Mouse (Mus musculus): ENCODE measurements around the gene Msln. TPM values are rescaled to one million over a fixed set of nuclear protein-coding genes. Genes with fewer than 3 reads are reported as not detected.
"Not testable (repeated sequence)": the region's sequence is repeated elsewhere in the genome, so short reads cannot be mapped to it uniquely, and the experiment has no call there.

Gene Msln
- polyA plus RNA-seq, 1 experiment: 78.4 TPM

DNA sequence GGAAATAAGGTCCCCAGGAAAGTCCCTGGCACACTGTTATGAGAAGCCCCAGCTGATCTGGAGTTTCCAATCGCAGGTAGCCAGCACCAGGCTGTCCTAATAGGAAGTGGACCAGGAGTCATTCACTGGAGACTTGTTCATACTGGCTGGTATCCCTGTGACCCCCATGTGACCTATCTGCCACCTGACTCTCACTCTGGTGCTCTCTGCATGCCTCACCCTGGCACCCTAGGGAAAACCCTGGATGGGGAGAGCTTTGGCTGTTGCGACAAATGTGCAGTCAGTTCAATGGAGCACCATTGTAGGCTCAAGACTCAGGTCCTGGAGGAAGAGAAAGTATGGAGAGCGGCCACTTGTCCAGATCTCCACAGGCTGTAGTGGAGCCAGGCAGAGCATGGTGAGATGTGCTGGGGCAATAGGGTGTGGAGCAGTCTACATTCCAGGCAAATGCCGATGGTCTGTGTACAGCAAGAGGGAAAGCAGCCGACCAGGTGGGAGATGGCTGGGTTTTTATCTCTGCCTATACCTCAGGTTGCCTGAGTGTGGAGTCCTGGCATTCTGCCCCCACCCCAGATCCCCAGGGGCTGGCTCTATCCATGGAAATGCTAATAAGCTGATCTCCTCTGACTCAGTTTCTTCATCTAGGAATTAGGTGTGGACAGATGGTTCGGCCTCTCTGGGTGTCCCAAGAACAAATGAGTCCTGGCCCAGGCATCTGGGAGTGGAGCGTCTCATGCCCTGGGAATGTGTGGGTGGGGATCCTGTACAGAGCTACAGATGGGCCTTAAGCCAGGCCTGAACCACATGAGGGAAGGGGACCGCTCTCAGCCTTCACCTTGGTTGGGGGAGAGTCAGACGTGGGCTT is 2.4 kb upstream of the Msln start:
- no peak for DNase-seq
- Histone ChIP-seq H3K4me1 (ENCODE audit: control insufficient read depth, insufficient read depth, low read length) (no peaks in the 10 kb centered on the region), H3K4me3 (replicated peaks; ENCODE audit: extremely low read depth, low read depth, low read length) (no peak overlapping the region)
- TF ChIP-seq POLR2A (IDR thresholded peaks at IDR 0.05; ENCODE audit: borderline replicate concordance, extremely low read depth, low read depth, low read length) (no peak), CTCF (IDR thresholded peaks at IDR 0.05; ENCODE audit: insufficient read depth, low read length) (no peak)
- 55% methylated on average over 9 of the region's 9 CpGs for WGBS

DNA sequence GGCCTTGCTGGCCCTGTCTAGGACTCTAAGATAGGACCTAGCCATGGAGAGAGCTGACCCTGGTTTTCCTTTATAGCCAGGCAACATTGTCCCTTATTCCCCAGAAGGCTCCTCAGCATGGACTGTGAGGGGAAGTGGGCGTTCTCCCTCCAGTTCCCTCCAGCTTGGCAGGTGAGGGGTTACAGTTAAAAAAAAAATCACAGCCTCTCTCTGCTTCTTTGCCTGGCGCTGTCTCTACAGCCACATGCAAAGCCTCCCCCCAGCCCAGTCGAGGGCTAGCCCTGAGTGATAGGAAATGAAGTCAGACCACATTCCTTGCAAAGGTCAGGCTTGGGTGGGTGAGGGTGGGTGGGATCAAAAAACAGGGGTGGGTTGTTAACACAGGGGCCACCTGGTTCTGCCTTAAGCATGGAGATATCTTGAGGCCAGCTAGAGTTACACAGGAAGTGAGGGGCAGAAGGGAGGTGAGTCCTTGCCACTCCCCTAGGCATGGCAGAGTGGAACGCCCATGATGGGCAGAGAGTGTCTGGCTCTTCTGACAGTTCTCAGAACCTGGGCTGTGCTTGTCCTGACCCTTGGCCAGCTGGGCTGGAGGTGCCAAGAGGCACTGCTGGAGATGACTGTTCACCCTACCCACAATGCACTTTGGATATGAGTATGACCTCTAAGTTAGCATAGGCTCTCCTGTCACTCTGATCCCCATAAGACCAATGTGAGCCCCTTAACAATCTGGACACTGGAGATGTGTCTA is 1.6 kb upstream of the Msln start:
- H3K4me1 ChIP-seq (ENCODE audit: control insufficient read depth, insufficient read depth, low read length): no peaks in the 10 kb centered on the region
- no peak for DNase-seq
- TF ChIP-seq CTCF (IDR thresholded peaks at IDR 0.05; ENCODE audit: insufficient read depth, low read length) (no peak), POLR2A (IDR thresholded peaks at IDR 0.05; ENCODE audit: borderline replicate concordance, extremely low read depth, low read depth, low read length) (no peak)
- H3K4me3 ChIP-seq (replicated peaks; ENCODE audit: extremely low read depth, low read depth, low read length): no peak overlapping the region
- WGBS: 24% methylated on average over 4 of the region's 4 CpGs

GRCm38 (mm10) chr17:25755086-25755485 is 908 bp upstream of the Msln start:
- H3K4me3 ChIP-seq (replicated peaks; ENCODE audit: extremely low read depth, low read depth, low read length): no peak overlapping the region
- no peaks in the 10 kb centered on the region for H3K4me1 ChIP-seq (ENCODE audit: control insufficient read depth, insufficient read depth, low read length)
- TF ChIP-seq CTCF (IDR thresholded peaks at IDR 0.05; ENCODE audit: insufficient read depth, low read length): no peak
- TF ChIP-seq POLR2A (IDR thresholded peaks at IDR 0.05; ENCODE audit: borderline replicate concordance, extremely low read depth, low read depth, low read length): no peak
- WGBS: 71% methylated on average over 4 of the region's 4 CpGs
- no peak for DNase-seq

DNA sequence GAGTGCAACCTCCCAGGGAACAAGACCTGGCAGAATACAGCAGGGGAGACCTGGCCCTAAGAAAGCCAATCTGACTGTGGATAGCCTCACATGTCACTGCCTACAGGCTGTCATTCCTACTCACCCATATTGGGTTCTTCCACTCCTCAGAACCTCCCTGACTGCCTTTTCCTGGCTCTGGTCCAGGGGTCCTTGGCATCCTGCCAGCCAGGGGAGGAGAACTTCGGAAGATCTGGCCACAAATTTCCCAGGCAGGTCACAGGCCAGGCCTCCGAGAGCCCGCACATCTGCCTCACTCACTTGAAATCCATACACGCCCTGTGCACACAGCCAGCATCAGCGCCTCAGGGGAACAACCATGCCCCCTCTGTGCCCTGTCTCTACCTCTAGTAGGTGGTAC is 2.7 kb downstream of the Msln start:
- H3K4me1 ChIP-seq (ENCODE audit: control insufficient read depth, insufficient read depth, low read length): no peaks in the 10 kb centered on the region
- no peak overlapping the region for H3K4me3 ChIP-seq (replicated peaks; ENCODE audit: extremely low read depth, low read depth, low read length)
- no peak for DNase-seq
- 15% methylated on average over 5 of the region's 5 CpGs for WGBS
- TF ChIP-seq POLR2A (IDR thresholded peaks at IDR 0.05; ENCODE audit: borderline replicate concordance, extremely low read depth, low read depth, low read length) (no peak), CTCF (IDR thresholded peaks at IDR 0.05; ENCODE audit: insufficient read depth, low read length) (no peak)

DNA sequence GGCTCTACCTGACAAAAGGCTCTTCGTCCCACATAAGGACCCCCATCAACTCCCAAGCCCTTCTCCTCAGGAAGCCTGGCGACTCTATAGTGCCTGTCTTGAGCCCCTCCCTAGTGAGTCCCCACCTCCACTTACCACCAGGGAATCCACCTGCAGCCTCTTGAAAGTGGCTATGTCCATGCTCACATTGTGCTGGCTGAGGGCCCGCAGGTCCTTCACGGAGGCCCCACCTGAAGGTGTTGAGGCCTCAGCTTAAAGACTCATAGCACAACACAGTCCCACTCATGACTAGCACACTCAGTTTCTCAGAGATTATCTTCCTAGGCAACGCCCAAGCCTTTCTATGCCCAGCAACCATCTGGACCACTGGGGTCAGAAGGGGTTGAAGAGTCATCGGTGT is 4.9 kb downstream of the Msln start:
- H3K4me3 ChIP-seq (replicated peaks; ENCODE audit: extremely low read depth, low read depth, low read length): no peak overlapping the region
- TF ChIP-seq POLR2A (IDR thresholded peaks at IDR 0.05; ENCODE audit: borderline replicate concordance, extremely low read depth, low read depth, low read length): no peak
- TF ChIP-seq CTCF (IDR thresholded peaks at IDR 0.05; ENCODE audit: insufficient read depth, low read length): no peak
- WGBS: 72% methylated on average over 6 of the region's 6 CpGs
- DNase-seq: no peak
- H3K4me1 ChIP-seq (ENCODE audit: control insufficient read depth, insufficient read depth, low read length): no peaks in the 10 kb centered on the region

DNA sequence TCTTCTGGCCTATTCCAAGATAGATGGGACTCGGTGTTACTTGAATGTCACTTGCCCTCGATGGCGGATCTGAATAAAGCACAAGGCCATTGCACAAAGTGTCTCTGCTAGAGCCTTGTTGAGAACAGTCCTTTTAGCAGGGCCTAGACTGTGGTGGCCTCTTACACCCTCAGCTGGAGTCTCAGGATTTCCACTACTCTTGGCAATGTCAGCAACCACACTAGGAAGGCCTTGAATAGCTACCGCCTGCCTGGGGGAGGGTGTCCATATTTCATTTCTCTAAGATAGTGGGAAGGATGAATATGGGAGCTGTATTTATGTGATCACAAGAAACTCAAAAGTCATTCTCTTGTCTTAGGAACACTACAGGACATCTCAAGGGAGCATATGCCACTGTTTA is 5.9 kb downstream of the Msln start:
- no peak for TF ChIP-seq POLR2A (IDR thresholded peaks at IDR 0.05; ENCODE audit: borderline replicate concordance, extremely low read depth, low read depth, low read length)
- TF ChIP-seq CTCF (IDR thresholded peaks at IDR 0.05; ENCODE audit: insufficient read depth, low read length): no peak
- no peak for DNase-seq
- 82% methylated on average over 4 of the region's 4 CpGs for WGBS
- Histone ChIP-seq H3K4me3 (replicated peaks; ENCODE audit: extremely low read depth, low read depth, low read length) (no peak overlapping the region), H3K4me1 (ENCODE audit: control insufficient read depth, insufficient read depth, low read length) (no peaks in the 10 kb centered on the region)

GRCm38 (mm10) chr17:25744311-25744710 is 9.9 kb downstream of the Msln start:
- DNase-seq: no peak
- H3K4me3 ChIP-seq (replicated peaks; ENCODE audit: extremely low read depth, low read depth, low read length): no peak overlapping the region
- WGBS: 64% methylated on average over 10 of the region's 10 CpGs
- H3K4me1 ChIP-seq (ENCODE audit: control insufficient read depth, insufficient read depth, low read length): no peaks in the 10 kb centered on the region
- TF ChIP-seq CTCF (IDR thresholded peaks at IDR 0.05; ENCODE audit: insufficient read depth, low read length) (no peak), POLR2A (IDR thresholded peaks at IDR 0.05; ENCODE audit: borderline replicate concordance, extremely low read depth, low read depth, low read length) (no peak)

- no peak overlapping the region for H3K4me3 ChIP-seq (replicated peaks; ENCODE audit: extremely low read depth, low read depth, low read length)
- no peaks in the 10 kb centered on the region for H3K4me1 ChIP-seq (ENCODE audit: control insufficient read depth, insufficient read depth, low read length)
- WGBS: 66% methylated on average over 9 of the region's 9 CpGs
- DNase-seq: no peak
- TF ChIP-seq CTCF (IDR thresholded peaks at IDR 0.05; ENCODE audit: insufficient read depth, low read length): no peak
- TF ChIP-seq POLR2A (IDR thresholded peaks at IDR 0.05; ENCODE audit: borderline replicate concordance, extremely low read depth, low read depth, low read length): no peak
These were observed 10.3 kb downstream of the Msln start for GRCm38 (mm10) chr17:25743831-25744230.

DNA sequence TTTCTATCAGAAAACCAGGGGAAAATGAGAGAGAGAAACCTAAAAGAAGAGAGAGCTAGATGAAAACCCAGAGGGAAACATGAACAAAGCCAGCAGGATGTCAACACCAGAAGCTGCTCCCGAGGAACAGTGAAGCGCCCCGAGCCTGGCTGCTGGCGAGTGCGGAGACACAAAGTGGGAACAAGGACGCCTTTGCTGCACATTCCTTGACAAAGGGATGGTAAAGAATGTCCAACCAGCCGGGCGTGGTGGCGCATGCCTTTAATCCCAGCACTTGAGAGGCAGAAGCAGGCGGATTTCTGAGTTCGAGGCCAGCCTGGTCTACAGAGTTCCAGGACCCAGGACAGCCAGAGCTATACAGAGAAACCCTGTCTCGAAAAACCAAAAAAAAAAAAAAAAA is 12.7 kb downstream of the Msln start:
- not testable (repeated sequence) for H3K4me1 ChIP-seq (ENCODE audit: control insufficient read depth, insufficient read depth, low read length); H3K4me3 ChIP-seq (replicated peaks; ENCODE audit: extremely low read depth, low read depth, low read length); DNase-seq
- WGBS: 66% methylated on average over 12 of the region's 12 CpGs

- 56% methylated on average over 7 of the region's 7 CpGs for WGBS
- Histone ChIP-seq H3K4me3 (replicated peaks; ENCODE audit: extremely low read depth, low read depth, low read length) (no peak overlapping the region), H3K4me1 (ENCODE audit: control insufficient read depth, insufficient read depth, low read length) (no peaks in the 10 kb centered on the region)
- no peak for TF ChIP-seq CTCF (IDR thresholded peaks at IDR 0.05; ENCODE audit: insufficient read depth, low read length)
- no peak for TF ChIP-seq POLR2A (IDR thresholded peaks at IDR 0.05; ENCODE audit: borderline replicate concordance, extremely low read depth, low read depth, low read length)
- DNase-seq: no peak
These were observed 15.3 kb downstream of the Msln start for GRCm38 (mm10) chr17:25738861-25739260.
